Mouse (Mus musculus) layer of hippocampus, adult 2 months (tissue): Measurements from ENCODE around the gene Tgfbi. TPM values are rescaled to one million over a fixed set of nuclear protein-coding genes. Genes with fewer than 3 reads are reported as not detected.

Source experiments
- DNase-seq, 2 experiments: peaks; one replicate each; pipeline ENCODE4 v3.0.0; 2022; ENCODE audit warnings: low spot score in 2 of 2
- H3K27ac ChIP-seq: fragments of 200-600 bp; 2 replicates; pipeline ENCODE4 v1.8.1; 2022
- H3K4me3 ChIP-seq: fragments of 200-600 bp; 2 replicates; pipeline ENCODE4 v1.8.1; 2022; ENCODE audit warnings: mild to moderate bottlenecking
- CTCF ChIP-seq: fragments of 200-600 bp; conservative IDR thresholded peaks from 2 replicates; pipeline ENCODE4 v1.8.1; 2022; ENCODE audit warnings: antibody characterized with exemption, mild to moderate bottlenecking, moderate library complexity
- total RNA-seq, 2 experiments: library from RNA; stranded (reverse); gene quantifications; 2 replicates each; pipeline ENCODE4 v1.2.3; 2021

Gene Tgfbi
- total RNA-seq, 2 experiments from 2014 or later = 3.1 to 3.8 TPM

GRCm38 (mm10) chr13:56658931-56659330 lies 49.6 kb downstream of the Tgfbi start:
- DNase-seq = no peak
- TF ChIP-seq CTCF = no peak
- no peak overlapping the region for H3K4me3 ChIP-seq
- no peak overlapping the region for H3K27ac ChIP-seq

DNA sequence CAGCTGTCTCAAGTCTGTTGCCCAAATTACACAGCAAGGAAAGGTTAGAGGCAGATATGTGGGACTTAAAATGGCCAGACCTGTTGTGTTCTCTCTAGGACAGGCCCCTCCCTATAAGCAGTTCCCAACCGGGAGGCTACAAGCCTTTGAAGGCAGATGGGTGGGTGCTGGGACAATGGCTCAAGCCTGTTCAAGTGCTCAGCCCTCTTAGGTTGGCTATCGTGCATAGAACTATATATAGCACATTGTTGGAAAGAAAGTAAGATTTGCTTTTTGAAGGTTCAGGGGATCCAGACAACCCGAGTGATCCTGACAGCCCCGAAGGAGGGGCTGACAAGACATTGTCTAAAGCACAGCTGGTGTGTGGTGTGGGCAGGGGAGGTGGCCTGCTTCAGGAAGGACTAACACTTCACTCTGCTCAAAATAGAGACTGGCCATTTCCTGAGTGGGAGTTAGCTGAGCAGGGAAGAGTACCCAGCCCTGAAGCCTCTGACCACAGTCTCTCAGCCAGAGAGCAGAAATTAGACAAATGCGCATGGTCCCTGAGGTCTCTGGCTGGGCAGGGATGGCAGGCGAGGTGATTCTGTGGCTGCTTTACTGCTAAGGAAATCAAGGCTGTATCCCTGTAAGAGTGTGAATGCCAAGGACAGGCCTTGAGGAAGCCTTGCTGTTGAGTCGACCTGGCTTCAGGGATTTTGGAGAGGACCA lies 52.7 kb downstream of the Tgfbi start:
- no peak overlapping the region for H3K4me3 ChIP-seq
- no peak for TF ChIP-seq CTCF
- no peak overlapping the region for H3K27ac ChIP-seq
- DNase-seq = no peak

DNA sequence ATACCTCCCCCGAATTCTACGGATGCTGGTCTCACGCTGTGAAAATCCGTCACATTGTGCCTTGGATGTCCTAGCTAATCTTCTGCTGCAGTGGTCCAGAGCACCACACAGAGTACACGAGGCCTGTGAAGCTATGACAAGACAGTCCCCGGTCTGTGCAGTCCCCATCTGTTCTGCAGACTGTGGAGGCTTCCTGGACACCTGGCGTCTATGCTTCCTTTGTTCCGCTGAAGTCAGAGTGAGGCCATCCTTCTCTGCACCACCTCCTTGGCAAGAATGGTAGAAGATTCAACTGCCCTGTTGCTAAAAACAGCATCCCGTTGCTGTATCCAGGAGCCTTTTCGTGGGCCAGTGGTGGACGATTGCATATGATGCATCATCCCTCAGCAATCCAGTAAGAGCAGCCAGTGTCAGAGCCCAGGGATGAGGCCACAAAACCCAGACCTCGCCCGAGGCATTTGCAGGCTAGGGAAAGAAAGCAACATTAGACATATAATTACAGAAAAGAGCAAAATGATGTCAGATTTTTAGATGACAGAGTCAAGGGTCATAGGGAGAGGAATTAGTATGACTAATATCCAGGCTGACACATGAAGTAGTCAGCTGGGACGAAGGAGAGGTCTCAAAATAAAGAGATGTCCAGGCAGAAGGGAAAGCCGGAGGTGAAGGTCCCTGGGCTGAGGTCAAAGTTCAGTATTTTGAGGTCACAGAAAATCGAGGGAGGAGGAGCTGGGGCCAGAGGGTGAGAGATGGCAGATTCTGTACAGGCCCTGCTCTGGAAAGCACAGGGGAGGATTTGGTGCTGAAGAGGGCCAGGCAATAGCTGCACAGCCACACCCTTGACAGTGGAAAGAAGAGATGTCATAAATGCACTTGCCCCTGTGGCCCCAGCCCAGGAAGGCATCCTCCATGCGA lies 55.2 kb downstream of the Tgfbi start:
- Histone ChIP-seq H3K27ac (no peak overlapping the region), H3K4me3 (no peak overlapping the region)
- DNase-seq = peak in 1 of 2 experiments; percentile 13
- TF ChIP-seq CTCF = no peak

DNA sequence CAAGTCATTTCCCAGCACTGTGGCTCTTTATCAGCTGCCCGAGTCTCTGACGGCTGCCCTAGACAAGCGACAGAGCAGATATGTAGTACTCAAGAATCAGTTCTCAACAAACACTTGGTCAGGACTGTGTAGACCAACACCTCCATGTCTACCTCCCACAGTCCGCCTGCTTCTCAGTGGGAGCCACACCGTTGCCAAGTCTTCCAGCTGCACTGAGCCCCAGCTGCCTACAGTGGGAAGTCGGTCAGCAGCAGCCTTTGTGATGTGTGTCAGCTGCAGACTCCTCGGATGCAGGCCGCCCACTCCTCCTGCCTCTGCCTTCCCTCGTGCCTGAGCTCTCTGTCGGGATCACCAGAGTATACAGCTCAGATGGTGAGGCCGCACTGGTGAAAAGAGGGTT lies 61.9 kb downstream of the Tgfbi start:
- no peak for DNase-seq
- no peak overlapping the region for H3K4me3 ChIP-seq
- no peak overlapping the region for H3K27ac ChIP-seq
- TF ChIP-seq CTCF = no peak

DNA sequence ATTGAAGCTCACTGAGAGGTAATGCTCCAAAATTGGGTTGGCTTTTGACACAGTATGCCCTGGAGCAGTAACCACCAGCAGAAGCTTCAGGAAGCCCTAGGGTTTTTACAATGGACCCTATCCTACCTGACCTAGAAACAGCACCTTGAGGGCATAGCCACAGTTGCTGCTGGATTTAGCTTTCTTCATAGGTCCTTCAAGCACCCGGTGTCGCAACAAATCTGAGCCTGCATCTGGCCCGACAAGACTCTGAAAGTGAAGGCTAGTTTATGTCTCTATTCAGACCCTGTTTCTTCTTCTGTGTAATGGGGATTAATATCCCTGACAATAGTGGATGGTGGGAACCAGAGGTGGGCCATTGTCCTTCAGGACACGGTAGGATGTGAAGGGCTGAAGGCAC lies 68.4 kb downstream of the Tgfbi start:
- DNase-seq = no peak
- Histone ChIP-seq H3K27ac (no peak overlapping the region), H3K4me3 (no peak overlapping the region)
- no peak for TF ChIP-seq CTCF

- no peak overlapping the region for H3K27ac ChIP-seq
- no peak for TF ChIP-seq CTCF
- no peak for DNase-seq
- H3K4me3 ChIP-seq = no peak overlapping the region
These were observed 69.0 kb downstream of the Tgfbi start for GRCm38 (mm10) chr13:56678188-56678787.

- no peak for DNase-seq
- Histone ChIP-seq H3K27ac (no peak overlapping the region), H3K4me3 (no peak overlapping the region)
- TF ChIP-seq CTCF = no peak
These were observed 69.6 kb downstream of the Tgfbi start for GRCm38 (mm10) chr13:56678826-56679504.

- no peak overlapping the region for H3K27ac ChIP-seq
- peak overlapping the region; percentile 52 for H3K4me3 ChIP-seq
- TF ChIP-seq CTCF = no peak
- DNase-seq = no peak
These were observed 72.6 kb downstream of the Tgfbi start for GRCm38 (mm10) chr13:56681924-56682323.

- H3K4me3 ChIP-seq = peak overlapping the region; percentile 52
- peak; percentile 62 to 69 for DNase-seq
- peak overlapping the region; percentile 39; the same call in 1 of the 2 replicates for H3K27ac ChIP-seq
- TF ChIP-seq CTCF = no peak
These were observed 73.0 kb downstream of the Tgfbi start for GRCm38 (mm10) chr13:56682326-56682725.

DNA sequence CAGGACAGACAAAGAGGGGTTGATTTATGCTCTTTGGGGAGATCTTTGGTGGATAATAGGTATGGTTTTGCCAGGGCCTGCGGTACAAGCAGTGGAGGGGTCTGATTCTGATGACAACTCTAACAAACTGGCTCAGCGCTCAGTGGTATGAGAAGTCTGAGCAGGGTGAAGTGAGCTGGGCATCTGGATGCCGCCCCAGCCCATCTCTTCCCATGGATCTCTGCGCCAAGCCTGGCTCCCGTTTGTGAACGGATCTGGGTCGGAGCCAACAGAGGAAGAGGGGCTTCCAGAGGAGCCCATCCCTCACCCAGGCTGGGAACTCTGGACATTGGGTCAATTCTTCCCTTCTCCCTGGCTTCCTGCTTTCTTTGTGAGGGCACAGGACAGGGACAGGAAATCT lies 74.0 kb downstream of the Tgfbi start:
- no peak for TF ChIP-seq CTCF
- Histone ChIP-seq H3K27ac (no peak overlapping the region), H3K4me3 (no peak overlapping the region)
- DNase-seq = no peak

Other genes starting within 250 kb of the Tgfbi start
- gene Gm3045, start 182.9 kb upstream of the Tgfbi start, total RNA-seq = not detected
- gene Slc25a48, start 171.2 kb upstream of the Tgfbi start, total RNA-seq = not detected
- not detected for gene Il9, start 127.3 kb upstream of the Tgfbi start, total RNA-seq
- gene Fbxl21, start 87.1 kb upstream of the Tgfbi start, total RNA-seq = 1 to 10 TPM; 5.5 to 8.2 TPM
- not detected for gene Lect2, start 61.0 kb upstream of the Tgfbi start, total RNA-seq
- 10 to 100 TPM; 26.3 to 28.0 TPM for gene Smad5, start 93.5 kb downstream of the Tgfbi start, total RNA-seq
- gene Gm45623, start 144.3 kb downstream of the Tgfbi start, total RNA-seq = 1 to 10 TPM in 1 of 2 experiments, under 1 TPM in 1; 0.96 to 1.6 TPM